Mouse (Mus musculus) heart, postnatal 36 days (tissue): ENCODE results near the gene Foxp4. TPM values are rescaled to one million over a fixed set of nuclear protein-coding genes. Genes with fewer than 3 reads are reported as not detected.

Experiments used
- DNase-seq, 2 experiments: peaks; one replicate each; pipeline ENCODE4 v3.0.0; 2021 to 2022
- intact Hi-C: fragments of 180-260 bp; cut with DNase I; formaldehyde crosslinking; loops from one replicate; pipeline ENCODE4 v1.15.1; 2025
- total RNA-seq, 2 experiments: library from RNA; stranded (reverse); gene quantifications; 2 replicates each; pipeline ENCODE4 v1.2.3; 2021

The Foxp4 gene
- total RNA-seq, 2 experiments from 2014 or later, result 9.5 to 11.3 TPM

DNA sequence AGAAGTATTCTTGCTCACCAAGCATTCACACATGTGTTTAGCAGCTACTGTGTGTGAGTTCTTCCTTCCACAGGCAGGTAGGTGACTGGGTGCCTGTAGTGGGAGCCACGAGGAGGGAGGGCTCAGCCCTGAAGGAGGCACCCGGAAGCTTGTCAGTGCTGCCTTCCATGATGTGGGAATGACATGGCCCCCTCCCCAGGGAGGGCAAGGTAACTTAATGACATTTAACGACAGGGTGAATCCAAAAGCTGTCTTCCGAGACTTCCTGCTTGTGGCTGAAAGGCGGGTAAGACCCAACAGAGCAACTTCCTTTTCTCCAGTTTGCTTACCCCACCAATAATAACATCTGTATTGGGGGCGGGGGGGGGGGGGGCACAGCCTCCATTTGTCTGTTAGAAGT is 23.7 kb downstream of the Foxp4 start:
- intact Hi-C loops, result no loop called here
- DNase-seq, result no peak

DNA sequence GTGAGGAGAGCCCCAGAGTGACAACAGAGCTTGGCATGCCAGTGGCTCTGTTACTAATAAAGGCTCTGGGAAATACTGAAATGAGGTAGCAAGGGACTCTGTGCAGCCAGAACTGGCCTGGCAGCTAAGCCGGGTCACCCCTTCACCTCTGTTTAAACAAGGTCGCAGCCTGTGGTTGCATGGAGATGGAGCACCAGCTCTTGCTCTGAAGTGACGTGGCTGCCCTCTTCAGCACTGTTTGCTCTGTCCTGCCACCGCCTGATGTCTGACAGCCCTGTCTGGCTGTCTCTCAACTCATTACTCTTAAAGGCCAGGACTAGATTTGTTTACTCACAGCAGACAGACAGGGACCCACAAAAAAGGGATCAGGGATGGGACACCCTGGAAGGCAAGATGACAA is 25.3 kb downstream of the Foxp4 start:
- no peak for DNase-seq
- intact Hi-C loops, result no loop called here

DNA sequence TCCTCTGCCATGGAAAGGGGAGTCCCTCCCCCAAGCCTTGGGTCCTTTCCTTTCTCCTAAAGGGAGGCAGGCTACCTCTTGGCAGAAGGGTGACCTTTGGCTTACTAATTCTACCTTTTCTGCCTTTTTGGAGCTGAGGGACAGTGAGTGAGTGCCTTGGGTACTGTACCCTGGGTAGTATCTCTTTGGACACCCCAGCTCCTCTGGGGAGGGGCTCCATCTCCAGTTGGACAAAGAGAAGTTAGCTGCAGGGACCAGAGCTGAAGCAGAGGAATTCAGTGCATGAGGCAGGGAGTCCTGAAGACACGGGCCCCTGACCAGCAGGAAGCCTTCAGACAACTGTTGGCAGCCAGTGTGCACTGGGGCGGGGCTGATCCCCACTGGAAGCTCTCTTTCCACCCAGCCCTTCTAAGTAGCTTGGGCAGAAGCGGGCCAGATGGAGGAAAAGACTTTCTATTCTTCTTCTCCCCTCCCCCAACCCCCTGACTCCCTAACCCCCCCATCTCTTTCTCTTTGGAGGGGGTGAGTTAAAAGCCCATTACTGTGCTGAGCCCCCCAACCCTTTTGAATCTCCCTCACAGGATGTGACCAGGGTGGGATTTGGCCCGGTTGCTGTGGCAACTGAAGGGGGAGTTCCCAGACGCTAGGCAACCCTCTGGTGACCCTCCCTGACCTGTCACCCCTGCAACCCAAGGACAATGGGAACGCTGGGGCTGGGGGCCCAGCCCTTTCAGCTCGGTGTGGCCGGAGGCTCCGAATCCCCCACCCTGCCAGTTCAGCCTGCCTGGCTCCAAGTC is 26.3 kb downstream of the Foxp4 start:
- peak; percentile 43 to 57 for DNase-seq
- intact Hi-C loops, result no loop called here

DNA sequence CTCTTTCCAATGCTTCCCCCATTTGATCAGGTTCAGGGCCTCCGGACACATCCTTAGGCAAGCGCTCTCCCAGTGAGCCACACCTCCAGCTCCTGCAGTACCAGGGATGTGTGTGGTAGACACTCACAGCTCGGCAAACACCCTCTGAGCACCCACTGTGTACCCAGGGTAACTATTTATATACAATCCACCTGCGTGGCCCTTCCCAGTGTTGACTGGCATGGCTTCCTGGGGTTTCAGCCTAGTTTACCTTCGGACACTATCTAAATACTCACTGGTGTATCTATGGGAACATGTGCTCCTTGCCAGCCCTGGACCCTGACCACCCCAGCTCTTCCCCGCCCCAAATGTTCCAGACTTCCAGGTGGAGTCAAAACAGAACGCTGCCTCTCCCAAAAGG is 34.7 kb downstream of the Foxp4 start:
- no peak for DNase-seq
- intact Hi-C loops, result no loop called here

DNA sequence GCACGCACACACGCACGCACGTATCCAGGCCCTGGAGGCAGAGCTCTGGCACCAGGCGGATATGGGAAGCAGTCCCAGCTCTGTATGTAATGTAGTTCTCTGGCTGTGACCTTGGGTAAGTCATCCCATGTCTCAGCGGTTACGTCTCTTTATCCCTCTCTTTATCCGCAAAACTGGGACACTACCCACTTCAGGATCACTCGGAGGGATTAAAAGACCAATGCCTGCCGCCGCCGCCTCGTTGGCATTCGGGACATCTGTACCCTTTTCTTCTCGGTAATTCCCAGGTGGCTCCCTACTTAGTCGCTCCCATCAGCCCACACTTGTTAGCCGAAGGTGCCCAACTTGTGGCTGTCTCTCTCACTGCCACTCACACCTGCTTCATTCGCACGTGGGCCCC is 35.2 kb downstream of the Foxp4 start:
- no peak for DNase-seq
- intact Hi-C loops, result no loop called here

DNA sequence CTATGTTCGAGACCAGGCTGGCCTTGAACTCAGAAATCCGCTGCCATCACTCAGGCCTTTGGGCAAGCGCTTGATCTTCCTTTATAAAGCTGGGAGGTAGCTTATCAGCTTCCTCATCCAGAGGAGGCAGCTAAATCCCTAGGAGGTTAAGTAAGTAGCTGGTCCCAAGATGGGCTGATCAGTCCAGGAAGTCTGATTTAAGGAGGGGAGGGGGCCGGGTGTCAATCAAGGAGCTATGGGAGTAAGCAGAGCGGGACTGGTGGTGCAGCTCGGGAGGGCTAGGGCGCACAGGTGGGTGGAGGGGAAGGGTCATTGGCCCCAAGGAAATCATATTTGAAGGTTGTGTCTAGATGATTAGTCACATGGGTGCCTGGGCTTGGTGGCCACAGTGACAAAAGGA is 35.8 kb downstream of the Foxp4 start:
- intact Hi-C loops, result no loop called here
- no peak for DNase-seq

DNA sequence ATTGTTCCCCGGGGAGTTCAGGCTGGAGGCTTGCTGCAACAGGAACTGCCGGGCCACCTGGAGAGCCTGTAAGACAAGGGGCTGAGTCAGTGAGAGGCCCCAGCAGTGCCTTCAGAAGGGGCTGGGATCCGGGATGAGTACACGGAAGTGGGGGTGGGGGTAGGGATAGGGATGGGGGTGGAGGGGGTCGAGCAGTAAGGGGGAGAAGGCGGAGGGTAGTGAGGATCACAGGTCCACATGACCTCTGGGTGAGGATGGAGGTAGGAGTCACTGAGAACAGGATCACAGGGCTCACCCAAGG is 36.3 kb downstream of the Foxp4 start:
- intact Hi-C loops, result no loop called here

DNA sequence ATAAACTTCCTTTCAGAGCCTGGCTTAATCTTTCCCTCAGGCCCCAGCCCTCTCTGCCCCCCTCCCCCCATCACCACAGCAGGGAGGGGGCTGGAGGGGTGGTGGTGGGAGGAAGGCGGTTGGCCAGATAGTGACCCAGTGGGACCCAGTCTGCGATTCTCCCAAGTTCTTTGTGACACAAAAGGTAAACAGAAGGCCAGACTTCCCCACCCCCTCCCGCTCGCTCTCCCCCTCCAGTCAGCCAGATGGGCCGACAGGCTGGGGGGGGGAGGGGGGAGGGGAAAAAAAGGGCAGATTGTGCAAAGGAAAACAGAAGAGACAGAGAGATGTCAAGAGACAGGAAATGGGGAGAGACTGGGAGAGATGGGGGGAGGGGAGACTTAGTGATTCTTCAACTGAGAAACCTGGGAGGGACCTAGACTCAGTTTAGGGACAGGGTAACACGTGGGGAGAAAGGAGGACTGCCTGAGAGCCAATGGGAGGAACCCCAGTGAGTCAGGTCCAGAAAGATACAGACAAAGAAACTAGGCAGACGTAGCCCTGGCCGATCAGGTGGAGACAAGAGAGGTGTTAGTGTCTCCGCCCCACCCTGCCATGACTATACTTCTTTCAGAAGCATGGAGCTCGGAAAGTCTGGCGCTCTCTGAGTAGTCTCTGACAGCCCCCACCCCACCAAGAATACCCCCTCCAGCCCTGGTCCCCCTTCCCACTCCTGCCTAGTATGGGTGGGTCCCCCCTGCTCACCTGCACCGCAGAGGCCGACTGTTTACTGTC is 36.9 kb downstream of the Foxp4 start:
- intact Hi-C loops, result no loop called here
- DNase-seq, result no peak

More for the DNA sequence above, 36.3 kb downstream of the Foxp4 start:
- no peak for DNase-seq

DNA sequence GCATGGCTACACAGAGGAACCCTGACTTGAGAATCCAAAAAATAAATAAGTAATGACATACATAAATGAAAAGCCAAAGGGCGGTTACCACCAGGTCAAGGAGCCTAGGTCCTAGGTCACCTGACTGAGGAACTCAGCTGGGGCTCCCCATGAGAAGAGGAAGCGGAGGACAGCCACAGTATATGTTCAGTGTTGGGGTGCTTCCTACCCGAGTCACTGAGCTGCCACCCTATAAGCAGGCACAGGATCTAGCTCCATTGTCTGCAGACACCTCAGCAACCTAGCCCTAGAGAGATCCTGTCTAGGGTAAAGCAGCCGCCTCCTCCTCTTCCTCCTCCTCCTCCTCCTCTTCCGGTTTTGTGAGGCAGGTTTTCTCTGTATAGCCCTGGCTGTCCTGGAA is 41.3 kb downstream of the Foxp4 start:
- intact Hi-C loops, result no loop called here

DNA sequence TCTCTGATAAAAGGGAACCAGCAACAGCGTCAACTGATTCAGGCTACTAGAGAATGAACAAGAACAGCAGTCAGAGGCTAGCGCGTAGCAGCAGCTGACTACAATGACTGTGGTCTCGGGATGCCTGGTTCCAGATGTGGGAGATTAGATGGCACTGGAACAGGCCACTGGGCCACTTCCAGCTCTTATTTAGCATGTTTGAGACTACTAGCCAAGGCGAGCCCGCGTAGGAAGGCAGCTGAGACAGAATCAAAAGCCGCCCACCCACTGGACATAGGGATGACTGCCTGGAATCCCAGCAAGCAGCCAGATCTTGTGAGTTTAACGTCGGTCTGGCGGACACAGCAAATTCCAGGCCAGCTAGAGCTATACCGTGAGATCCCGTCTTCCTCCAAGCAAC is 43.1 kb downstream of the Foxp4 start:
- intact Hi-C loops, result no loop called here
- no peak for DNase-seq

More for the DNA sequence above, 41.3 kb downstream of the Foxp4 start:
- DNase-seq, result no peak

DNA sequence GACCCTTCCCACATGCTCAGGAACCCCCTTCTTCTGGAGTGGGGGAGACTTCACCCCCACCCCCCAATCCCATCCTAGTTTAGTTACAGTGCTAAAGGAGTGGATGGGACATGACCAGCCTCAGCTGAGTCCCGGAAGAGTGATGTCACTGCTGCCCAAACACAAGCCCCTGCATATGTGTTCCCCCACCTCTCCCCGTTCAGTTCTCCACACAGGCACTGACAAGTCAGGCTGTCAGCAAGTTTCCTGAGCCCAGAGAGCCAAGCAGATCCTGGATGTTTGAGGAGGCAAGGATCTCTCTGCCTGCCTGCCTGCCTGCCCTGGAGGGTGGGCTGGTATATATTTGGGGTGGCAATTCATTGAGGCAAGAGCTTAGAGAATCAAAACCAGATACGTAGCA is 45.2 kb downstream of the Foxp4 start:
- intact Hi-C loops, result no loop called here
- no peak for DNase-seq

DNA sequence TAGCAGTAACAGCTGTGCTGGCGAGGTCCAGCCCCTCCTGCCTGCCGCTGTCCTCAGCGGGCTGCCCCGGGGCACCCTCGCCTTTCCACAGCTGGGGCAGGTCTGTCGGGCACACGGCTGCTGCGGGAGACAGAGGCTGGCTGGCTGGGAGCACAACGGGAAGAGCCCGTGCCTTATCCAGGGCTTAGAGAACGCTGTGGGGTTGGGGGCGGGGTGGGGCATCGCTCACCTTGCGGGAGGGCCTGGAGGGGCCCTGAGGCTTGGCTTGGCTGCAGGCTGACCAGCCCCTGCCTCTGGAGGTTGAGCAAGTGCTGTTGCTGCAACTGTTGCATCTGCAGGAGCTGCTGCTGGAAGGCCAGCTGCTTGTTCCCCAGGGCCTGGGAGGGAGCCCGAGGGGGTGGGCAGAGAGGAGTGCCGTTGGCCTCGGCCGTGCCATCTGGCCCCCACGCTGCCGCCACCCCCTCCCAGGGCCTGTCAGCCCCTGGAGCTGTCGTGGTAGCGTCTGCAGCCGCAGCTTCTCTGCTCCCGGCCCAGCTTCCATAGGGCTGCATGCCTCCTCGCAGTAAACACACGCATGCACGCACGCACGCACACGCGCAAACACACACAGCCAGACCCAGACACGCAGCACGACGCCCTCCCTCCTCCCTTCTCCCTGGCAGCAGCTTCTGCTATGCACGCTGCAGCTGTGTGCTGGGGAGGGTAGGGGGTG is 45.9 kb downstream of the Foxp4 start:
- intact Hi-C loops, result no loop called here
- no peak for DNase-seq

DNA sequence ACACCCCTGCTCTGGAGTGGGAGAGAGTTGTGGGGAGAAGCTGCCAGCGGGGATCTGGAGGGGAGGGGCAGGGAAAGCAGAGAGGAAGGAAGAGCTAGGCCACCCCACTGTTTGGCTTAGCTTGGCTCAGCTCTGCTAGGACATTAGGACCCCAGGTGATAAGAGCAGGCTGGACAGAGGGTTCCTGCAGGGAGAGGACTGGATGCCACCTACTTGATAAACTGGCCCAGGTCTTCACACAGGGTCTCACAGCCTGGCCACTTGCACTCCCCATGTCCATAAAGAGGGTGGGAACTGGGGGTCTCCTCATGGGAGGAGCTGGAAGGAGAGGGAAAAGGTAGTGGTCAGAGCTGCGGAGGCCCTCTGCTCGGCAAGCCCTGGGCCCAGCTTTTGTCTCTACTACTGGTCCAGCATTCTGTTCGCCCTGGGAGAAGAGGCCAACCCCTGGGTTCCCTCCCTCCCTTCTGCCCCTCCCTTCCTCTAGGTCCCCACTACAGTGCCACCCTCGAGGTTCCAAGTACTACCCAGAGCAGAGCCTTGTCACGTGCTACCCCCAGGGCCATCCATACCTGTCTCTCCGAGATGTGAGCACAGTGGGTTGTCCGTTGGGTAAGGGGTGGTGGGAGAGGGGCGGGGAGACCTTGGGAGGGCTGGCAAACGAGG is 46.6 kb downstream of the Foxp4 start:
- intact Hi-C loops, result no loop called here
- no peak for DNase-seq

DNA sequence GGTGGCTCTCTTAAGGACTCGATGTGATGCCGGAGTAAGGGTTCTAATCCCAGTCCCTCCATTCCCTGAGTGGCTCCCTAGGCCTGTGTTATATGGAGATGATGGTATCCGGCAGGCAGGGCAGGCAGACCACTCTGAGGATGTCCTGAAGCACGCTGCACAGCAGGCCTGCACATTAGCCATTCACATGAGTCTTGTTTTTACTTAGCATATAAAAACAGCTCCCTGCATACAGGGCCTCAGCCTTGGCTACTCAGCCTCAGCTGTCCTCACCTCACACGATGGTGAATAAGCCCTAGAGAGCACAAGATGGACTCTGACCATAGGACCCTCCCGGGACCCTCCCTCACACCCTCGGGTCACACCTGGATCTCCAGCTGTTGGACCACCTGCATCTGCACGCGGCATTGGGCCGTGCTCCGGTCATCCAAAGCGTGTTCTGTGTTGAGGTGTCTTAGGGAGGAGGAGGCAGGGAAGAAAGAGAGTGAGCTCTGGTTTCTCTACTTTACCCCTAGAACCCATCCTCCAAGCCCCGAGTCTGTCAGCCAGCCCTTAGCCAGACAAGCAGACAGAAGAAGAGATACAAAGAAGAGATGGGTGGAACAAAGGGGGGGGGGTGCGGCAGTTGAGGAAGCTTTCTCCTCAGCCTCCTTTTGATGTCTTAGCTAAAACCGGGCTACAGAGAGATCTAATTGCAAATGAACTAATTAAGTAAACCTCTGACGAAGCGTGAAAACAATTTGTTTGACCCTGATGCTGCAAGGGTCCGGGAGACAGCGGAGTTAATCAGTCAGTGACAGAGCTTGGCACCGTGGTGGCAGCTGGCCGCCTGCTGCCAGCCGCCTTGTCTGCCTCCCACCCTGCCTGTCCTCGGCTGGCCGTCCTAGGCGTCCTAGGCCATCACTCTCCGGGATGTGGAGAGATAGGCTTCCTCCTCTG is 47.4 kb downstream of the Foxp4 start:
- intact Hi-C loops, result no loop called here
- DNase-seq, result no peak

DNA sequence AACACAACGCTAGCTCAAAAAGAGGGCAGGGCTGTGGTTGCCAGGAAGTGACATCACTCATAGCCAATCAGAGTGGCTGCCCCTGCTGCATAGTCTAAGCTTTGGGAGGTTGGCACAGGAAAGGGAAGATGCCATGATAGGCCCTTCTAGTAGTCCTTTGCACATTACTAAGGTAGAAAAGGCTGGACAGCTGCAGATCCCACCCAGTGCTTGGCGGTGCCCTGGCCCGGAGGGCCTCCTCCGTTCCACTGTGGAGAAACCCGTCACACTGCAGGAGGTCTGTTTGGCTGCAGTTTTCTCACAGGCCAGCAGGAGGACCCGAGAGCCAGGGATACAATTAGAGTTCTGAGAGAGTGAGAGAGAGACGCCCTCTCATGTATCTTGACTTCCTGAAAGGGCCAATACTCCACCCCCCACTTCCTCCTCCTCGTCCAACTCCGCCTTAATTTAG is 51.1 kb downstream of the Foxp4 start:
- intact Hi-C loops, result loop anchor here (1.0 to 5.0 kb wide), 4 partner anchors 51 to 228 kb away; partner anchors contain the start of gene Foxp4
- DNase-seq, result peak; percentile 86 to 87

DNA sequence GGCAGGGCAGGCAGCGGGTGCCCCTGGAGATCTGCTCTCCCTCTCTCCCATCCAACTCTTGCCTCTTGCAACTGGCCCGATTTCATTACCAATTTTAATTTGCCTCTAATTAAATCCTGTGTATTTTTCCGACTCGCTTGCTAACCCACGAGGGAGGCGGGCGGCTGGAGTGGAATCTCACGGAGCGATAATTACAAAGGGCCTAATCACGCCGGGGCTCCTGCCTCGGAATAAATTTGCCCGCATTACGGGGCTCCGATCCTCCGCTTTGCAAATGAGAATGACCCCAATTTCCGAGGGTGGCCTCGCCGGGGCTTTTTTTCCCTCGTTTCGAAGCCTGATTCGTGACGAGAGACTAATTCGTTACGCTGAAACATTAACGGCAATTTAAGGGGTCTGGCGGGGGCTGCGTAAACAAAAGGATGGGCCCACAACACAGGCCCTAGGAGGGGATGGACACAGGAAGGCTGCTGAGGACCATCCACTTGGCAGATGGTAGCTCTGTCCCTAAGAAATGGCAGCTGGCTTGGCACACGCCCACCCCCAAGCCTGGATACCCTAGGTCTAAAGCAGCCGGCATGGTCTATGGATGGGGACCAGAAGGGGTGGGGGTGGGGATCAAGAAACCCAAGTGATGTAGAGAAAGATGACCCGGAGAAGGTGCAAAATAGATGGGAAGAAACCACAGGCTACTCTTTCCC is 52.0 kb downstream of the Foxp4 start:
- intact Hi-C loops, result loop anchor here (1.0 to 5.0 kb wide), 4 partner anchors 52 to 229 kb away; partner anchors contain the start of gene Foxp4
- no peak for DNase-seq

DNA sequence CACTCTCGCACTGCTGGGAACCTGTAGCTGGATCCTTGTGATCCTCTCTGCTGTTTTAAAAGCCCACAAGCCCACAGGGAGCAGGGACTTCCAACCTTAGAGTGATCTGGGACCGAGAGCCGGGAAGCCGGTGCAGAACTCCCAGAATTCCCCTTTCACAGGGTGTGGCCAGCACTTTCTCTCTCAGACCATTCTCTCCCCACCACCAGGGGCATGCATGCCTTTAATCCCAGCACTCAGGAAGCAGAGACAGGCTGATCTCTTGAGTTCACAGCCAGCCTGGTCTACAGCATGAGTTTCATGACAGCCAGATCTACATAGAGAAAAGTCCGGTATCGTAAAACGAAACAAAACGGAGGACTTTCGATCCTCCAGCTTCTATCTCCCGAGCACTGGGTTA is 54.6 kb downstream of the Foxp4 start:
- intact Hi-C loops, result loop anchor here (5.0 kb wide), 1 partner anchor 107 kb away; no protein-coding TSS in a partner anchor
- DNase-seq, result no peak

DNA sequence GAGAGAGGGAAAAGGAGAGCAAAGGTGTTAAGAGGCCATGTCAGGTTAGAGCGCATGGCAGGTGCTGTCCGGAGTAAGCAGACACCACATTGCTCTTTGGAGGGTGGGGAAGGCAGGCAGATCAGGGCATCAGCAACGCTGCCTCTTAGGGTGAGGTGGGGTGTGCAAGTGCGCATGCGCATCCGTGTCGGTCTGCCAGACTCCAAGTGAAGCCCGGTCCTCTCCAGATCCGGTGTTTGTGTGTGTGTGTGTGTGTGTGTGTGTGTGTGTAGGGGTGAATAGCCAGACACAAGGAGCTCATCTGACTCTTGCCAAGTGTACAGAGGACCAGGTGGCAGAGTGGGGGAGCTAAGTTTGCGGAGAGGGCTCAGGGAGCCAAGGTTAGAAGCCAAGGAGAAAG is 58.4 kb downstream of the Foxp4 start:
- no peak for DNase-seq

DNA sequence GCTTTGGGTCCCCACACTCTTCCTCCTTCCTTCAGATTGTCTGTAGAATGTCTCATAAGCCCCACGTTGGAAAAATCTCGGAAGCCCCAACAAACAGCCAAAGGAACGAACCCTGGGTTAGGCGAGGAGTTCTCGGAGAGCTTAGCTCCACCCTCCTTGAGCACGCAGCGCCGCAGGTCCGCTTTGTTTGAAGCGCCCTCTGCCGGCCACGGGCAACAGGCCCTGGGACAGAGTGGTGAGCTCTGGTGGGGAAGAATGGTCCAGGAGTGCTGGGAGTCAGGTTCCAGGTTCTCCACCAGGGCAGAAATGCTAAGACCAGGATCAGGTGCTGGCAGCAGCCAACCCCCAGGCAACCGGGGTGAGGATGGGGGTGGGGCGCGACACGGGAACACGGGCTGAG is 59.9 kb downstream of the Foxp4 start:
- DNase-seq, result peak; percentile 88 to 93
- intact Hi-C loops, result loop anchor here (1.0 to 2.0 kb wide), 2 partner anchors 71 to 120 kb away; no protein-coding TSS in a partner anchor

More for the DNA sequence above, 58.4 kb downstream of the Foxp4 start:
- intact Hi-C loops, result no loop called here
